Mouse (Mus musculus): Measurements from ENCODE around the gene Grik5.

Gene Grik5

GRCm38 (mm10) chr7:25031528-25031927 is 40.6 kb downstream of the Grik5 start:
- DNase-seq (ENCODE audit: low read depth), result no peak

GRCm38 (mm10) chr7:25030032-25030753 is 42.0 kb downstream of the Grik5 start:
- peak; percentile 81 for DNase-seq (ENCODE audit: low read depth)

- DNase-seq (ENCODE audit: low read depth), result peak; percentile 39
These were observed 45.7 kb downstream of the Grik5 start for GRCm38 (mm10) chr7:25026452-25026851.

- DNase-seq (ENCODE audit: low read depth), result peak; percentile 31
These were observed 46.2 kb downstream of the Grik5 start for GRCm38 (mm10) chr7:25025855-25026439.

GRCm38 (mm10) chr7:25011592-25011991 is 60.6 kb downstream of the Grik5 start:
- DNase-seq (ENCODE audit: low read depth), result no peak

GRCm38 (mm10) chr7:25010090-25010913 is 61.8 kb downstream of the Grik5 start:
- no peak for DNase-seq (ENCODE audit: low read depth)

- no peak for DNase-seq (ENCODE audit: low read depth)
These were observed 62.9 kb downstream of the Grik5 start for GRCm38 (mm10) chr7:25009099-25009700.

GRCm38 (mm10) chr7:25008635-25009034 is 63.5 kb downstream of the Grik5 start:
- peak; percentile 53 for DNase-seq (ENCODE audit: low read depth)

- no peak for DNase-seq (ENCODE audit: low read depth)
These were observed 64.4 kb downstream of the Grik5 start for GRCm38 (mm10) chr7:25007609-25008374.

GRCm38 (mm10) chr7:25006586-25007364 is 65.4 kb downstream of the Grik5 start:
- DNase-seq (ENCODE audit: low read depth), result peak; percentile 96

GRCm38 (mm10) chr7:25006171-25006570 is 66.0 kb downstream of the Grik5 start:
- DNase-seq (ENCODE audit: low read depth), result no peak

GRCm38 (mm10) chr7:25005421-25006065 is 66.6 kb downstream of the Grik5 start, which contains the start of gene Atp1a3:
Gene Atp1a3, minus strand, starts transcription at chr7:25005958.
- no peak for DNase-seq (ENCODE audit: low read depth)

- no peak for DNase-seq (ENCODE audit: low read depth)
These were observed 67.3 kb downstream of the Grik5 start for GRCm38 (mm10) chr7:25004806-25005205.

- DNase-seq (ENCODE audit: low read depth), result no peak
These were observed 68.2 kb downstream of the Grik5 start for GRCm38 (mm10) chr7:25003820-25004388.

GRCm38 (mm10) chr7:25003291-25003690 is 68.9 kb downstream of the Grik5 start:
- DNase-seq (ENCODE audit: low read depth), result no peak

GRCm38 (mm10) chr7:25000711-25001110 is 71.4 kb downstream of the Grik5 start:
- DNase-seq (ENCODE audit: low read depth), result no peak

GRCm38 (mm10) chr7:25000211-25000610 is 71.9 kb downstream of the Grik5 start:
- peak; percentile 90 for DNase-seq (ENCODE audit: low read depth)

GRCm38 (mm10) chr7:24993081-24993480 is 79.1 kb downstream of the Grik5 start:
- no peak for DNase-seq (ENCODE audit: low read depth)

GRCm38 (mm10) chr7:24990478-24990877 is 81.7 kb downstream of the Grik5 start:
- no peak for DNase-seq (ENCODE audit: low read depth)

- DNase-seq (ENCODE audit: low read depth), result peak; percentile 63
These were observed 84.2 kb downstream of the Grik5 start for GRCm38 (mm10) chr7:24987941-24988340.

Measured in 416B (cell line).